Mouse (Mus musculus) spleen, postnatal 14 days (tissue): ENCODE data around the gene Eef1g.
"Not testable (repeated sequence)": the region's sequence is repeated elsewhere in the genome, so short reads cannot be mapped to it uniquely, and the experiment has no call there.

Experiments
- DNase-seq, 2 experiments: peaks; one replicate each; pipeline ENCODE4 v3.0.0; 2021 to 2022; ENCODE audit warnings: low spot score in 2 of 2

Eef1g gene

GRCm38 (mm10) chr19:8985891-8986290 lies 19.1 kb downstream of the Eef1g start:
- DNase-seq: no peak

- DNase-seq: no peak
Observed at GRCm38 (mm10) chr19:8987816-8988215, 21.0 kb downstream of the Eef1g start.

- no peak for DNase-seq
Observed at GRCm38 (mm10) chr19:8988346-8989065, 21.7 kb downstream of the Eef1g start.

- no peak for DNase-seq
Observed at GRCm38 (mm10) chr19:8989066-8989566, 22.3 kb downstream of the Eef1g start, which contains the start of gene Ahnak. Ahnak (plus strand) TSS chr19:8989284.

GRCm38 (mm10) chr19:8989567-8990431 lies 23.0 kb downstream of the Eef1g start:
- no peak for DNase-seq

- DNase-seq: no peak
Observed at GRCm38 (mm10) chr19:8990432-8991102, 23.7 kb downstream of the Eef1g start.

- DNase-seq: no peak
Observed at GRCm38 (mm10) chr19:8991245-8991870, 24.5 kb downstream of the Eef1g start.

- no peak for DNase-seq
Observed at GRCm38 (mm10) chr19:8991871-8992735, 25.3 kb downstream of the Eef1g start.

GRCm38 (mm10) chr19:8992769-8993624 lies 26.2 kb downstream of the Eef1g start:
- peak; percentile 62 to 76 for DNase-seq

GRCm38 (mm10) chr19:8993625-8993912 lies 26.7 kb downstream of the Eef1g start:
- DNase-seq: no peak

GRCm38 (mm10) chr19:8994813-8995607 lies 28.2 kb downstream of the Eef1g start:
- DNase-seq: no peak

- DNase-seq: no peak
Observed at GRCm38 (mm10) chr19:8996601-8997000, 29.8 kb downstream of the Eef1g start.

GRCm38 (mm10) chr19:8997546-8997945 lies 30.7 kb downstream of the Eef1g start:
- DNase-seq: peak in 1 of 2 experiments; percentile 29

GRCm38 (mm10) chr19:8998546-8998945 lies 31.7 kb downstream of the Eef1g start:
- DNase-seq: no peak

GRCm38 (mm10) chr19:8999223-8999622 lies 32.4 kb downstream of the Eef1g start:
- no peak for DNase-seq

- not testable (repeated sequence) for DNase-seq
Observed at GRCm38 (mm10) chr19:9006915-9007314, 40.1 kb downstream of the Eef1g start.

GRCm38 (mm10) chr19:9019298-9019697 lies 52.5 kb downstream of the Eef1g start:
- no peak for DNase-seq

GRCm38 (mm10) chr19:9023021-9023778 lies 56.4 kb downstream of the Eef1g start:
- peak in 1 of 2 experiments; percentile 15 for DNase-seq
